Mouse (Mus musculus) NIH3T3 (cell line): ENCODE measurements at regions not wholly inside any gene's neighbourhood (a gene's known extent, or its start where the extent isn't known, plus 50 kb on each side); places are given as distances from the start of the nearest gene placed in this dataset.

Experiments
- DNase-seq: peaks from one replicate; pipeline ENCODE4 v3.0.0-alpha.2; 2012; ENCODE audit warnings: low read depth

GRCm38 (mm10) chr7:135818298-135818697 is 102.1 kb upstream of the Mki67 start:
- DNase-seq, result no peak

GRCm38 (mm10) chr7:135823884-135824750 is 108.0 kb upstream of the Mki67 start:
- no peak for DNase-seq

- DNase-seq, result no peak
Observed at GRCm38 (mm10) chr7:135829246-135829645, 113.1 kb upstream of the Mki67 start.

GRCm38 (mm10) chr7:135833425-135833824 is 117.3 kb upstream of the Mki67 start:
- no peak for DNase-seq

GRCm38 (mm10) chr7:135836808-135837733 is 120.9 kb upstream of the Mki67 start:
- peak; percentile 75 for DNase-seq

- DNase-seq, result no peak
Observed at GRCm38 (mm10) chr7:135844018-135844417, 127.9 kb upstream of the Mki67 start.

- no peak for DNase-seq
Observed at GRCm38 (mm10) chr7:135847304-135847703, 131.1 kb upstream of the Mki67 start.

- no peak for DNase-seq
Observed at GRCm38 (mm10) chr7:135848170-135848569, 132.0 kb upstream of the Mki67 start.

GRCm38 (mm10) chr7:135848833-135849232 is 132.7 kb upstream of the Mki67 start:
- no peak for DNase-seq

- no peak for DNase-seq
Observed at GRCm38 (mm10) chr7:135853127-135853813, 137.1 kb upstream of the Mki67 start.

GRCm38 (mm10) chr7:135853814-135854324 is 137.7 kb upstream of the Mki67 start:
- DNase-seq, result no peak

- no peak for DNase-seq
Observed at GRCm38 (mm10) chr7:135860288-135860687, 144.1 kb upstream of the Mki67 start.

GRCm38 (mm10) chr7:135860741-135861408 is 144.7 kb upstream of the Mki67 start:
- peak; percentile 21 for DNase-seq

GRCm38 (mm10) chr7:135861409-135861805 is 145.2 kb upstream of the Mki67 start:
- DNase-seq, result no peak

GRCm38 (mm10) chr7:135863581-135864426 is 147.6 kb upstream of the Mki67 start:
- DNase-seq, result peak; percentile 30

- DNase-seq, result peak; percentile 37
Observed at GRCm38 (mm10) chr7:135870981-135871380, 154.8 kb upstream of the Mki67 start.

GRCm38 (mm10) chr7:135877091-135877874 is 161.1 kb upstream of the Mki67 start:
- no peak for DNase-seq

- DNase-seq, result no peak
Observed at GRCm38 (mm10) chr7:135878750-135879149, 162.6 kb upstream of the Mki67 start.

GRCm38 (mm10) chr7:135880446-135880845 is 164.3 kb upstream of the Mki67 start:
- no peak for DNase-seq

GRCm38 (mm10) chr7:135882306-135882705 is 166.1 kb upstream of the Mki67 start:
- DNase-seq, result no peak
